Mouse (Mus musculus) C2C12 (cell line): Measurements from ENCODE around the gene Ptprcap.

Experiments
- CEBPB ChIP-seq: IDR thresholded peaks from one replicate; pipeline ENCODE4 v1.6.1; 2011; ENCODE audit warnings: low read depth, mild to moderate bottlenecking, control low read depth, moderate library complexity
- CTCF ChIP-seq: IDR thresholded peaks from one replicate; pipeline ENCODE4 v1.5.1; 2011; ENCODE audit not compliant: control insufficient read depth, insufficient read depth, insufficient read length
- MAX ChIP-seq: IDR thresholded peaks from one replicate; pipeline ENCODE4 v1.6.1; 2011; ENCODE audit warnings: mild to moderate bottlenecking, control low read depth
- MYOD1 ChIP-seq: IDR thresholded peaks from one replicate; pipeline ENCODE4 v1.6.1; 2011; ENCODE audit warnings: low read depth; ENCODE audit not compliant: control insufficient read depth, insufficient read length
- MYOG ChIP-seq: IDR thresholded peaks from one replicate; pipeline ENCODE4 v1.6.1; 2011; ENCODE audit not compliant: control insufficient read depth, insufficient read length; ENCODE audit errors: extremely low read depth
- USF1 ChIP-seq: IDR thresholded peaks from one replicate; pipeline ENCODE4 v1.6.1; 2011; ENCODE audit warnings: low read depth, mild to moderate bottlenecking, control low read depth, moderate library complexity

DNA sequence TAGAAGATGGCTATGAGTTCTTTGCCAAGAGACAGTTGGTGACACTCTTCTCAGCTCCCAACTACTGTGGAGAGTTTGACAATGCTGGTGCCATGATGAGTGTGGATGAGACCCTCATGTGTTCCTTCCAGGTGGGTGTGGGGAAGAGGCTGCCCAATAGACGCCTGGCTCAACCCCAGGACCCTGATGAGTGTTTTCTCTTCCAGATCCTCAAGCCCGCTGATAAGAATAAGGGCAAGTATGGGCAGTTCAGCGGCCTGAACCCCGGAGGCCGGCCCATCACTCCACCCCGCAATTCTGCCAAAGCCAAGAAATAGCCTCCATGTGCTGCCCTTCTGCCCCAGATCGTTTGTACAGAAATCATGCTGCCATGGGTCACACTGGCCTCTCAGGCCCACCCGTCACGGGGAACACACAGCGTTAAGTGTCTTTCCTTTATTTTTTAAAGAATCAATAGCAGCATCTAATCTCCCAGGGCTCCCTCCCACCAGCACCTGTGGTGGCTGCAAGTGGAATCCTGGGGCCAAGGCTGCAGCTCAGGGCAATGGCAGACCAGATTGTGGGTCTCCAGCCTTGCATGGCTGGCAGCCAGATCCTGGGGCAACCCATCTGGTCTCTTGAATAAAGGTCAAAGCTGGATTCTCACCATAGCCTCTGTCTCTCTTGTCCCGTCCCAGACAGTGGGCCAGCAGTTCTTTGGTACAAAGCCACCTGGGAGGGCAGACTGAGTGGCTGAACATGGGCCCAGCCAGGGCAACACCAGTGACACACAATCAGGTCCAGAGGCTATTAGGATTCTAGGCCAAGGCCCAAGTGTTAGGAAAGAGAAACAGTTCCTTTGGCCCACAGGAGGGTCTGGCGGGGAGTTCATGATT lies 41.6 kb downstream of the Ptprcap start:
- TF ChIP-seq MAX (no peak), CTCF (no peak), CEBPB (no peak), USF1 (no peak), MYOD1 (no peak), MYOG (no peak)
